Mouse (Mus musculus): Measurements from ENCODE around the gene Ccdc85c. TPM values are rescaled to one million over a fixed set of nuclear protein-coding genes. Genes with fewer than 3 reads are reported as not detected.
A peak's percentile ranks its signal among the peaks of the same experiment; 100 is the strongest.

The Ccdc85c gene
- total and polyA plus RNA-seq, 2 experiments from 2014 or later = 19.9 to 89.6 TPM

DNA sequence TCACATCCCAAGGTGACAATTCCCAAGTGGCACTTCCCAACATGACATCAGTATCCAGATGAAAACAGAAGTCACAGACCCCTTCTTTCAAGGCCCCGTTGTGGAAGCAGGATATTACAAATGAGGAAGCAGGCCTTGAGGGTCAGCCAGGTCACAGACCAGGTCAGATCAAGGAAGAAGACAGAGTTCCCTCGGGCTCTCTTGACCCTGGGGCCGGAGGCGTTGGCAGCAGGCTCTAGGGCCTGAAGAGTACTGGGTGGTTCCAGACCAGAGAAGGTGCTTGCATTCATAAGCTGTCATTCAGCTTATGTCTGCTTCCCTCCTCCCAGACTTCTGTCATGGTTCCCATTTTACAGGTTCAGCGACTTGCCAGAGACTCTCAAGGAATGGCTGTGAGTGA lies 5.5 kb downstream of the Ccdc85c start:
- Histone ChIP-seq H3K9ac (replicated peaks; ENCODE audit: low read length, poor library complexity, severe bottlenecking) (no peak overlapping the region), H3K36me3 (ENCODE audit: insufficient read depth, low read length) (no peaks in the 10 kb centered on the region), H3K4me3 (ENCODE audit: low read depth, low read length) (no peak overlapping the region), H3K27me3 (ENCODE audit: insufficient read depth, low read length) (no peaks in the 10 kb centered on the region), H3K4me1 (ENCODE audit: insufficient read depth, low read length) (peaks cover 58% of the 10 kb centered on the region), H3K27ac (ENCODE audit: low read depth, low read length) (no peak overlapping the region), H3K4me2 (ENCODE audit: low read depth, low read length, poor library complexity, severe bottlenecking) (no peak overlapping the region), H3K9me3 (ENCODE audit: low read length) (no peaks in the 10 kb centered on the region)
- TF ChIP-seq CTCF (IDR thresholded peaks at IDR 0.05) = no peak
- no peak for ATAC-seq (ENCODE audit: low FRiP score)
- WGBS = 84% methylated on average over 5 of the region's 5 CpGs
- no peak for DNase-seq (ENCODE audit: low spot score)

DNA sequence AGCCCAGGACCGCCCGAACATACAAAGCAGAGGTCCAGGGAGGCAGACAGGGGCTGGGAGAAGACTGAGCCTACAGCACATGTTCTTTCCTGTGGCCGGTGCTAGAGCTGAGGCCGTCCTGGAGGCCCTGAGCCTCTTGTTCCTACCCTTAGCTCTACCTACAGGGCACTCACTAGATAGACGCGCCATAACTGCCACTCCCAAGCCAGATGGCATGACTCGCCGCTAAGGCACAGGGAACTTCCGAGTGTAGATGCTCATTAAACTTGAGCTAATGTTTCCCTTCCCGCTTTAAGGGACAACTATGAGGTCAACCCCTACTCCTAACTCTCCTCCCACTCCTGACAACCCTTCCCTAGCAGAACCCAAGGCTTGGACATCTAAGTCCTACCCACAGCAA lies 6.3 kb downstream of the Ccdc85c start:
- Histone ChIP-seq H3K9me3 (ENCODE audit: low read length) (no peaks in the 10 kb centered on the region), H3K4me1 (ENCODE audit: insufficient read depth, low read length) (peaks cover 61% of the 10 kb centered on the region), H3K27ac (ENCODE audit: low read depth, low read length) (no peak overlapping the region), H3K4me2 (ENCODE audit: low read depth, low read length, poor library complexity, severe bottlenecking) (no peak overlapping the region), H3K9ac (replicated peaks; ENCODE audit: low read length, poor library complexity, severe bottlenecking) (no peak overlapping the region), H3K27me3 (ENCODE audit: insufficient read depth, low read length) (no peaks in the 10 kb centered on the region), H3K4me3 (ENCODE audit: low read depth, low read length) (no peak overlapping the region), H3K36me3 (ENCODE audit: insufficient read depth, low read length) (no peaks in the 10 kb centered on the region)
- ATAC-seq (ENCODE audit: low FRiP score) (no peak), DNase-seq (ENCODE audit: low spot score) (no peak)
- TF ChIP-seq CTCF (IDR thresholded peaks at IDR 0.05) = no peak
- 97% methylated on average over 10 of the region's 10 CpGs for WGBS

DNA sequence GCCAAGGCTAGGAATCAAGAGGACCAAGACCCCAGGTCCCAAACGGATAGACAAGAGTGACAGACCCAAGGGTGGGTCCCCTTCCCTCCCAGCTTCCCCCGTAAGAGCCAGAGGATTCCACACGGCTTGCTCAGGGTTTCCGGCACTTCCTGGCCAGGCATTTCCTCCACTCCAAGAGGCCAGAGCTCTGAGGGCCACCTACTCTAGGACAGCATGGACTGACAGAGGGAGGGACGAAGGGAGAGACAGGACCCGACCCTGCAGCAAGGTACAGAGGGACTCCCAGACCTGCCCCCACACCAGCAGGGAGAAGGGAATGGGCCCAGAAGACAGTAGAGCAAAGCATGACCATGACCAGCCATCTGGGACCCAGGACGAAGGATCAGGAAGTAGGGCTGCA lies 7.6 kb downstream of the Ccdc85c start:
- DNase-seq (ENCODE audit: low spot score) = no peak

DNA sequence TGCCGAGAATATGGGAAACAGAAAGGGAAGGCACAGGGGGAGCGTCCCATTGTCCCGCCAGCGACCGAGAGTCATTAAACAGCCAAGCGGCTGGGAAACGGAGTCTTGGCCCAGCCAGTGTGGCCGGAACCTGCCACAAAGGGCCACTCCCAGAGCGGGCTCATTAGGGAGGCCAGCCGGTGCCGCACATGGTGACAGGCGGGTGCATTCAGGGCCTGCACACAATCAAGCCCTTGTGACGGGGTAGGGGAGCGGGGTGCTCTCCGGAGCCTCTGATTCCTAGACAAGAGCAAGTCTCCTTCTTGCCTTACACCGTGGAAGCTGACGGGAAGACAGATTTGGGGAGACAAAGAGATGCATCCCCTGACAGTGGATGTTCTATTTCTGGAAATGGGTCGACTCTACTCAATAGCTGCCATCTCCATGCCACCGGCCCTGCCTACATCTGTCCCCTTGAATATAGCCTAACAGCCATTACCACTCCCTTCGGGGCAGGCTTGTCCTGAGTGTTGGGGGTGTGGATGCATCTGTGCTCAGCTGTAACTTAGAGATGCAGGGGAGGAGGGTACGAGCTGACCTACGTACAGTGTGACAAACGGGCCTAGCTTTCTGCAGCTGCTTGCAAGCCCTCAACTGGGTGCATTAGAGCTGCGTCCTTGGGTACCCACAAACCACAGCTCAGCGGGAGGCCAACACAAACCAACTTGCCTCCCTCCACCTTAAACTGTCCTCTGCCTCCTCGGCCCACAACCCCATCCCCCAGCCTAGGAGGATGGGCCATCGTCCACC lies 9.2 kb downstream of the Ccdc85c start:
- peak overlapping the region; percentile 57 for H3K9ac ChIP-seq (replicated peaks; ENCODE audit: low read length, poor library complexity, severe bottlenecking)
- H3K27me3 ChIP-seq (ENCODE audit: insufficient read depth, low read length) = no peaks in the 10 kb centered on the region
- H3K4me1 ChIP-seq (ENCODE audit: insufficient read depth, low read length) = peaks cover 41% of the 10 kb centered on the region
- H3K9me3 ChIP-seq (ENCODE audit: low read length) = no peaks in the 10 kb centered on the region
- peak overlapping the region; percentile 43 for H3K4me2 ChIP-seq (ENCODE audit: low read depth, low read length, poor library complexity, severe bottlenecking)
- DNase-seq (ENCODE audit: low spot score) = peak; percentile 69
- peak overlapping the region; percentile 20; the same call in 1 of the 2 replicates for H3K4me3 ChIP-seq (ENCODE audit: low read depth, low read length)
- peak overlapping the region; percentile 62 for H3K27ac ChIP-seq (ENCODE audit: low read depth, low read length)
- no peaks in the 10 kb centered on the region for H3K36me3 ChIP-seq (ENCODE audit: insufficient read depth, low read length)
- ATAC-seq (ENCODE audit: low FRiP score) = peak; percentile 67
- no peak for TF ChIP-seq CTCF (IDR thresholded peaks at IDR 0.05)
- WGBS = 13% methylated on average over 27 of the region's 27 CpGs

More for the DNA sequence above, 7.6 kb downstream of the Ccdc85c start:
- no peaks in the 10 kb centered on the region for H3K9me3 ChIP-seq (ENCODE audit: low read length)
- H3K36me3 ChIP-seq (ENCODE audit: insufficient read depth, low read length) = no peaks in the 10 kb centered on the region
- peaks cover 57% of the 10 kb centered on the region for H3K4me1 ChIP-seq (ENCODE audit: insufficient read depth, low read length)
- TF ChIP-seq CTCF (IDR thresholded peaks at IDR 0.05) = no peak
- 0 out of 2 replicates have a peak overlapping the region, but pooled peaks have one; percentile 18 for H3K27ac ChIP-seq (ENCODE audit: low read depth, low read length)
- H3K4me3 ChIP-seq (ENCODE audit: low read depth, low read length) = no peak overlapping the region
- H3K27me3 ChIP-seq (ENCODE audit: insufficient read depth, low read length) = no peaks in the 10 kb centered on the region
- H3K4me2 ChIP-seq (ENCODE audit: low read depth, low read length, poor library complexity, severe bottlenecking) = no peak overlapping the region
- 84% methylated on average over 7 of the region's 7 CpGs for WGBS
- no peak for ATAC-seq (ENCODE audit: low FRiP score)
- H3K9ac ChIP-seq (replicated peaks; ENCODE audit: low read length, poor library complexity, severe bottlenecking) = no peak overlapping the region

DNA sequence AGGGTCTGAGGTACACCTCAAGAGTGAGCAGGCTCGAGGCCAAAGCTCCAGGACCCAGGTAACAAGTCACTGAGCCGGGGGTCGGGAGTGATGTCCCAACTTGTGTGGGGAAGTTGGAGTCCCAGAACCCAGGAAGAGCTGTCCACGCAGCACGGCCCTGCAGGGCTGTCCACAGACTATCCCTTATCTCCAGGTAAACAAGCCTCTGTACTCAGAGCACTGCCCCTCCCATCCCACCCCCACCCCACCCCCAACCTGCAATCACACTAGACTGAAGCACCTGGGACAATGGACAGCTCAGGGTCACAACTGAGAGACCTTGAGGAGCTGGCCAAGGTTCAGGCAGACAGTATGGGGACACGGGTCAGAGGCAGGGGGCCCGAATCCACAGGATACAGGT lies 10.3 kb downstream of the Ccdc85c start:
- 82% methylated on average over 6 of the region's 7 CpGs for WGBS
- Histone ChIP-seq H3K9me3 (ENCODE audit: low read length) (no peaks in the 10 kb centered on the region), H3K4me2 (ENCODE audit: low read depth, low read length, poor library complexity, severe bottlenecking) (no peak overlapping the region), H3K27me3 (ENCODE audit: insufficient read depth, low read length) (no peaks in the 10 kb centered on the region), H3K4me3 (ENCODE audit: low read depth, low read length) (no peak overlapping the region), H3K36me3 (ENCODE audit: insufficient read depth, low read length) (no peaks in the 10 kb centered on the region), H3K27ac (ENCODE audit: low read depth, low read length) (no peak overlapping the region), H3K9ac (replicated peaks; ENCODE audit: low read length, poor library complexity, severe bottlenecking) (no peak overlapping the region), H3K4me1 (ENCODE audit: insufficient read depth, low read length) (peaks cover 34% of the 10 kb centered on the region)
- DNase-seq (ENCODE audit: low spot score) = no peak
- no peak for ATAC-seq (ENCODE audit: low FRiP score)
- TF ChIP-seq CTCF (IDR thresholded peaks at IDR 0.05) = no peak

DNA sequence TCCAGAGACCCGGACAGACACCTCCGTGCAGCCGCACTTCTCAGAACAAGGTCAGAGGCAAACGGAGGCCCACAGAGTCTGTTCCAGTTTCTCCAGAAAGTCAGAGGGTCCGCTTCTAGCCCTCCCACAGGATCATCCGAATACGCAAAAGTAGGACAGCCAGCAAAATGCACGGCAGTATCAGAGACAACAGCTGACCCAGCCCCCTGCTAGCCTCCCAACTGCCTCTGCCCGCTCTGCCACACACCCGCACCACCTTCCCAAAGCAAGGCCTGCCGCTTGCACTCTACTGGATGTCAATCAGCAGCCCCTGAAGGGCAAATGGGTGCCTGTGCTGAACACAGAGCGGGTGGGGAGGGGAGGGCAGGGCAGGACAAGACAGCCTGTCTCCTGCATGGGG lies 14.3 kb downstream of the Ccdc85c start:
- WGBS = 83% methylated on average over 12 of the region's 12 CpGs

More for the DNA sequence above, 14.3 kb downstream of the Ccdc85c start:
- H3K9me3 ChIP-seq (ENCODE audit: low read length) = no peaks in the 10 kb centered on the region
- no peak for TF ChIP-seq CTCF (IDR thresholded peaks at IDR 0.05)
- H3K9ac ChIP-seq (replicated peaks; ENCODE audit: low read length, poor library complexity, severe bottlenecking) = no peak overlapping the region
- H3K4me1 ChIP-seq (ENCODE audit: insufficient read depth, low read length) = peaks cover 29% of the 10 kb centered on the region
- no peaks in the 10 kb centered on the region for H3K36me3 ChIP-seq (ENCODE audit: insufficient read depth, low read length)
- no peak for DNase-seq (ENCODE audit: low spot score)
- no peak overlapping the region for H3K27ac ChIP-seq (ENCODE audit: low read depth, low read length)
- ATAC-seq (ENCODE audit: low FRiP score) = no peak
- H3K4me3 ChIP-seq (ENCODE audit: low read depth, low read length) = no peak overlapping the region
- H3K27me3 ChIP-seq (ENCODE audit: insufficient read depth, low read length) = no peaks in the 10 kb centered on the region
- no peak overlapping the region for H3K4me2 ChIP-seq (ENCODE audit: low read depth, low read length, poor library complexity, severe bottlenecking)
